Mouse (Mus musculus): Measurements from ENCODE around the gene Cpne6.

The Cpne6 gene

GRCm38 (mm10) chr14:55510125-55510731 is at the start of gene Cpne6:
TSS of gene Cpne6 (plus strand) at chr14:55510445.
- DNase-seq, result no peak

- no peak for DNase-seq
Observed at GRCm38 (mm10) chr14:55461757-55462156, 48.5 kb upstream of the Cpne6 start.

GRCm38 (mm10) chr14:55466481-55466880 is 43.8 kb upstream of the Cpne6 start:
- no peak for DNase-seq

- no peak for DNase-seq
Observed at GRCm38 (mm10) chr14:55467108-55467507, 43.1 kb upstream of the Cpne6 start.

- no peak for DNase-seq
Observed at GRCm38 (mm10) chr14:55468301-55468741, 41.9 kb upstream of the Cpne6 start.

- DNase-seq, result no peak
Observed at GRCm38 (mm10) chr14:55469041-55469440, 41.2 kb upstream of the Cpne6 start.

- DNase-seq, result no peak
Observed at GRCm38 (mm10) chr14:55469821-55470220, 40.4 kb upstream of the Cpne6 start.

GRCm38 (mm10) chr14:55470806-55471205 is 39.4 kb upstream of the Cpne6 start:
- DNase-seq, result no peak

GRCm38 (mm10) chr14:55475654-55476053 is 34.6 kb upstream of the Cpne6 start:
- DNase-seq, result no peak

GRCm38 (mm10) chr14:55477421-55477820 is 32.8 kb upstream of the Cpne6 start:
- no peak for DNase-seq

- no peak for DNase-seq
Observed at GRCm38 (mm10) chr14:55477829-55478228, 32.4 kb upstream of the Cpne6 start.

GRCm38 (mm10) chr14:55478651-55479599 is 31.3 kb upstream of the Cpne6 start, which contains the start of gene Dhrs4:
TSS of gene Dhrs4 (plus strand) at chr14:55478758.
- peak; percentile 85 to 86 for DNase-seq

GRCm38 (mm10) chr14:55479629-55480028 is 30.6 kb upstream of the Cpne6 start:
- no peak for DNase-seq

- DNase-seq, result no peak
Observed at GRCm38 (mm10) chr14:55484430-55485085, 25.7 kb upstream of the Cpne6 start.

GRCm38 (mm10) chr14:55486836-55487235 is 23.4 kb upstream of the Cpne6 start:
- DNase-seq, result no peak

GRCm38 (mm10) chr14:55490361-55491201 is 19.7 kb upstream of the Cpne6 start, which contains the start of gene Carmil3:
TSS of gene Carmil3 (plus strand) at chr14:55490651.
- peak; percentile 67 to 75 for DNase-seq

GRCm38 (mm10) chr14:55491291-55491833 is 18.9 kb upstream of the Cpne6 start:
- peak; percentile 41 to 47 for DNase-seq

GRCm38 (mm10) chr14:55492103-55492502 is 18.1 kb upstream of the Cpne6 start:
- no peak for DNase-seq

GRCm38 (mm10) chr14:55495509-55496240 is 14.6 kb upstream of the Cpne6 start:
- no peak for DNase-seq

- DNase-seq, result no peak
Observed at GRCm38 (mm10) chr14:55496761-55497448, 13.3 kb upstream of the Cpne6 start.

- DNase-seq, result peak; percentile 94
Observed at GRCm38 (mm10) chr14:55497449-55497821, 12.8 kb upstream of the Cpne6 start.
